Mouse (Mus musculus) embryo, embryonic 11.5 days (tissue): Measurements from ENCODE around the gene H2-M1.

Experiments used
- DNase-seq: peaks from one replicate; pipeline ENCODE4 v3.0.0-alpha.2; 2012; ENCODE audit warnings: low read depth, low spot score

The H2-M1 gene

DNA sequence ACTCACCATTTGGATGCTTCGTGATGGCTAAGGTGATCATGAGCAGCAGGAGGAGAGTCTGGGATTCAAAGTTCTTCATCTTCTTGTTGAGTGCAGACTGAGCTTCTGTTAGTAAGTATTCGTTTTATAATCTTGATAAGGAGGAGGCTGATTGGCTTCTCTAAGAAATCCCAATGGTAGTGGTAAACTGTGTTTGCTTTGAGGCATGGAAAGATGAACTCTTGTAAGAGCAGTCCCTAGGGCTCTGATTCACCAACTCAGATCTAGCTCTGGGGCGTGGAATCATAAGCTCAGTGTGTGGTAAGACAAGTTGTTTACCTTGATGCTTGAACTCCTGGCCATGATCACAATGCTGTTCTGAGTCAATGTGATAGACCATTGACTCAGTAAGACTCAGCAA is at the start of gene H2-M1:
Gene H2-M1, minus strand, starts transcription at position 101 of the 400 bp plus-strand sequence.
- DNase-seq = no peak

DNA sequence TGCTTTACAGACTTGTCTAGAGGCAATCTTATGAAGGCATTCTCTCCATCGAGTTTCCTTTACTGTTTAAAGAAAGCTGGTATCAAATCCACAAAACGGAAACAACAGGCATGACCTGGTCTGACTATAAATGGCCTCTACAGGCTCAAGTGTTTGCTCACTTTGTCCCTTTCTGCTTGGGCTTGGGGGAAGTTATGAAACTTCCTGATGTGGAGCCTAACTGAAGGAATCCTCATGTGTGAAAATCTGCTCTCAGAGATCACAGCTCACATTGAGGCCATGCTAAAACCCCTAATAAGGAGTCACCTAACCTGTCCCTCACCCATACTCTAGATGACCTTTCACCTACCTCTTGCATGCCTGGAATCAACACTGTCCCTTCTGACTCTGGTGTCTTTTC is 25.7 kb upstream of the H2-M1 start:
- no peak for DNase-seq

DNA sequence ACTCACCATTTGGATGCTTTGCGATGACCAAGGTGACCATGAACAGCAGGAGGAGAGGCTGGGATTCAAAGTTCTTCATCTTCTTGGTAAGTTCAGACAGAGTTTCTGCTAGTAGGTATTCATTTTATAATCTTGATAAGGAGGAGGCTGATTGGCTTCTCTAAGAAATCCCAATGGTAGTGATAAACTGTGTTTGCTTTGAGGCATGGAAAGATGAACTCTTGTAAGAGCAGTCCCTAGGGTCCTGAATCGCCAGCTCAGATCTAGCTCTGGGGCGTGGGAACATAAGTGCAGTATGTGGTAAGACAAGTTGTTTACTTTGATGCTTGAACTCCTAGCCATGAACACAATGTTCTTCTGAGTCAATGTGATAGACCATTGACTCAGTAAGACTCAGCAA is 29.5 kb downstream of the H2-M1 start, which contains the start of gene H2-M9:
Gene H2-M9, minus strand, starts transcription at position 101 of the 400 bp plus-strand sequence.
- no peak for DNase-seq
